Comparison of ENCODE assay signal across 13 mouse cellular contexts in genomic region chr19:9964205-9964916, GRCm38 (mm10). TPM values are rescaled to one million over a fixed set of nuclear protein-coding genes. Genes with fewer than 3 reads are reported as not detected.
DNase-seq lines count a peak whose midpoint lies in the region; ATAC-seq and TF ChIP-seq lines count a peak whose summit lies in the region.
"Had no signal": no experiment of that assay in that cellular context is flagged by ENCODE, and none has a peak within 500 bp of the region (broad histone marks: within the 10 kb centered on the region; RNA-seq: fewer than 3 reads in every experiment).

No protein-coding gene starts in this region.

- ATAC-seq in kidney, embryonic 14.5 days (ENCODE audit: low FRiP score, low TSS enrichment): no peak
- no peak for ATAC-seq in G1E (ENCODE audit: extremely low read depth, insufficient number of reproducible peaks, low FRiP score, poor library complexity, severe bottlenecking)
- ATAC-seq in liver, embryonic 11.5 days (replicated peaks; ENCODE audit: low FRiP score): no peak
- ATAC-seq in stomach, postnatal 0 days (ENCODE audit: low FRiP score, low TSS enrichment): no peak

- H3K27ac ChIP-seq in kidney, adult 2 months (ENCODE audit: insufficient read depth, low read depth, low read length): 0 out of 2 replicates have a peak overlapping the region, but pooled peaks have one; percentile 1
- no peak overlapping the region for H3K27ac ChIP-seq in kidney, embryonic 14.5 days (ENCODE audit: low read depth, low read length)
- no peak overlapping the region for H3K27ac ChIP-seq in liver, embryonic 11.5 days (ENCODE audit: low read depth, low read length)
- no peak overlapping the region for H3K27ac ChIP-seq in stomach, postnatal 0 days (replicated peaks)
- H3K27ac ChIP-seq: limb, embryonic 12.5 days had no signal

- 23% methylated on average over 7 of the region's 7 CpGs for WGBS in kidney, adult 2 months
- WGBS in kidney, embryonic 14.5 days: 14% methylated on average over 7 of the region's 7 CpGs
- 17% methylated on average over 7 of the region's 7 CpGs for WGBS in liver, embryonic 11.5 days
- 17% methylated on average over 7 of the region's 7 CpGs for WGBS in stomach, postnatal 0 days

- no peak overlapping the region for H3K9ac ChIP-seq in kidney, embryonic 14.5 days (ENCODE audit: low read depth, low read length)
- no peak overlapping the region for H3K9ac ChIP-seq in liver, embryonic 11.5 days (ENCODE audit: low read depth, low read length)
- no peak overlapping the region for H3K9ac ChIP-seq in stomach, postnatal 0 days (ENCODE audit: low read length)
- H3K9ac ChIP-seq: limb, embryonic 12.5 days had no signal

- peak; percentile 89 for DNase-seq in heart, adult 11 months
- DNase-seq in heart, postnatal 4 days: no peak
- peak; percentile 53 for DNase-seq in kidney, adult 2 months
- no peak for DNase-seq in G1E (ENCODE audit: low spot score)
- DNase-seq in liver, embryonic 11.5 days (ENCODE audit: low spot score): no peak
- DNase-seq in stomach, postnatal 0 days (ENCODE audit: low spot score): no peak
- no peak for DNase-seq in thymus, postnatal 0 days (ENCODE audit: low spot score)
- DNase-seq: cerebellum, adult 18-20 months; kidney, adult 8-10 months; lung, postnatal 10 days had no signal

- H3K36me3 ChIP-seq in kidney, adult 2 months (ENCODE audit: control insufficient read depth, insufficient read depth, low read length): no peaks in the 10 kb centered on the region
- no peaks in the 10 kb centered on the region for H3K36me3 ChIP-seq in kidney, embryonic 14.5 days (ENCODE audit: control insufficient read depth, insufficient read depth, low read length)
- no peaks in the 10 kb centered on the region for H3K36me3 ChIP-seq in G1E (replicated peaks)
- H3K36me3 ChIP-seq in liver, embryonic 11.5 days (ENCODE audit: control insufficient read depth, insufficient read depth, low read length): no peaks in the 10 kb centered on the region
- no peaks in the 10 kb centered on the region for H3K36me3 ChIP-seq in stomach, postnatal 0 days (ENCODE audit: control insufficient read depth, insufficient read depth, low read length)
- H3K36me3 ChIP-seq: limb, embryonic 12.5 days had no signal

- no peak for TF ChIP-seq POLR2A in kidney, adult 2 months (IDR thresholded peaks at IDR 0.05; ENCODE audit: low read depth, low read length)

- peak overlapping the region; percentile 3; the same call in 1 of the 2 replicates for H3K4me3 ChIP-seq in kidney, adult 2 months (ENCODE audit: insufficient read depth, low read depth, low read length)
- H3K4me3 ChIP-seq in kidney, embryonic 14.5 days (ENCODE audit: low read length): no peak overlapping the region
- peak overlapping the region; percentile 42; the same call in 1 of the 2 replicates for H3K4me3 ChIP-seq in G1E (ENCODE audit: low read depth, low read length)
- no peak overlapping the region for H3K4me3 ChIP-seq in liver, embryonic 11.5 days (ENCODE audit: low read depth, low read length)
- no peak overlapping the region for H3K4me3 ChIP-seq in stomach, postnatal 0 days (ENCODE audit: low read depth, low read length)
- H3K4me3 ChIP-seq: erythroblast, embryonic 14.5 days; limb, embryonic 12.5 days had no signal

- no peaks in the 10 kb centered on the region for H3K27me3 ChIP-seq in kidney, adult 2 months (replicated peaks; ENCODE audit: control insufficient read depth, insufficient read depth, low read length)
- no peaks in the 10 kb centered on the region for H3K27me3 ChIP-seq in kidney, embryonic 14.5 days (ENCODE audit: control insufficient read depth, insufficient read depth, low read length)
- no peaks in the 10 kb centered on the region for H3K27me3 ChIP-seq in G1E (ENCODE audit: insufficient read depth, low read length)
- no peaks in the 10 kb centered on the region for H3K27me3 ChIP-seq in liver, embryonic 11.5 days (replicated peaks; ENCODE audit: control insufficient read depth, insufficient read depth, low read length)
- no peaks in the 10 kb centered on the region for H3K27me3 ChIP-seq in stomach, postnatal 0 days (ENCODE audit: control insufficient read depth, insufficient read depth, low read length)
- H3K27me3 ChIP-seq: limb, embryonic 12.5 days had no signal

- no peak overlapping the region for H3K4me2 ChIP-seq in kidney, embryonic 14.5 days (replicated peaks; ENCODE audit: low read depth, low read length)
- H3K4me2 ChIP-seq in liver, embryonic 11.5 days: peak overlapping the region; percentile 19
- no peak overlapping the region for H3K4me2 ChIP-seq in stomach, postnatal 0 days (replicated peaks; ENCODE audit: low read depth)
- H3K4me2 ChIP-seq: limb, embryonic 12.5 days had no signal

- H3K9me3 ChIP-seq in kidney, embryonic 14.5 days (ENCODE audit: control insufficient read depth, low read length): no peaks in the 10 kb centered on the region
- H3K9me3 ChIP-seq in G1E (replicated peaks): no peaks in the 10 kb centered on the region
- H3K9me3 ChIP-seq in liver, embryonic 11.5 days (ENCODE audit: control insufficient read depth, low read length): no peaks in the 10 kb centered on the region
- H3K9me3 ChIP-seq in stomach, postnatal 0 days (ENCODE audit: control insufficient read depth, low read length): no peaks in the 10 kb centered on the region
- H3K9me3 ChIP-seq: limb, embryonic 12.5 days had no signal

- TF ChIP-seq CTCF in kidney, adult 2 months (conservative IDR thresholded peaks at IDR 0.05; ENCODE audit: insufficient read depth, insufficient read length, low read depth, low read length): no peak
- TF ChIP-seq CTCF in G1E (IDR thresholded peaks at IDR 0.05; ENCODE audit: low read depth, low read length): no peak
- TF ChIP-seq CTCF in stomach, postnatal 0 days (IDR thresholded peaks at IDR 0.05; ENCODE audit: low read depth): no peak

- no peaks in the 10 kb centered on the region; the same call in 1 of the 2 replicates for H3K4me1 ChIP-seq in kidney, adult 2 months (ENCODE audit: control insufficient read depth, insufficient read depth, low read length)
- no peaks in the 10 kb centered on the region for H3K4me1 ChIP-seq in kidney, embryonic 14.5 days (ENCODE audit: control insufficient read depth, insufficient read depth, low read length)
- peaks cover 80% of the 10 kb centered on the region for H3K4me1 ChIP-seq in G1E (ENCODE audit: insufficient read depth, low read depth, low read length)
- H3K4me1 ChIP-seq in liver, embryonic 11.5 days (replicated peaks; ENCODE audit: control insufficient read depth, insufficient read depth, low read length): peaks cover 12% of the 10 kb centered on the region
- no peaks in the 10 kb centered on the region for H3K4me1 ChIP-seq in stomach, postnatal 0 days (replicated peaks; ENCODE audit: control insufficient read depth, insufficient read depth)

- no peak for TF ChIP-seq EP300 in stomach, postnatal 0 days (optimal IDR thresholded peaks at IDR 0.05)

RNA-seq across cellular contexts. Expression of gene Fth1, which starts 16.0 kb away (rescaled TPM):
- total RNA-seq in heart, postnatal 4 days (2021): 1,000 to 10,000 TPM; 1,376 to 1,487 TPM
- 8,110 and 8,726 TPM in 2 replicates for polyA plus RNA-seq in kidney, adult 2 months (2012; rRNA removed)
- polyA plus RNA-seq in kidney, embryonic 14.5 days (2014; fragmentation: Nextera tagmentation; extraction: Ambion mirVana): 1,412 and 1,461 TPM in 2 replicates
- total RNA-seq in G1E (2014; fragmentation: Nextera tagmentation): 2,660 and 2,681 TPM in 2 replicates
- total RNA-seq in G1E (2017): 936 and 1,016 TPM in 2 replicates
- polyA plus RNA-seq in G1E (2012): 28,412 and 34,236 TPM in 2 replicates
- 3,796 and 3,887 TPM in 2 replicates for polyA plus RNA-seq in liver, embryonic 11.5 days (2014; fragmentation: Nextera tagmentation; extraction: Ambion mirVana)
- polyA plus RNA-seq in stomach, postnatal 0 days (2015; fragmentation: Nextera tagmentation; extraction: Ambion mirVana): 2,976 and 2,992 TPM in 2 replicates
- 2,555 and 2,649 TPM in 2 replicates for polyA plus RNA-seq in thymus, postnatal 0 days (2015; fragmentation: Nextera tagmentation; extraction: Ambion mirVana)

RNA-seq across cellular contexts. Expression of gene Best1, which starts 37.1 kb away (rescaled TPM):
- total RNA-seq in heart, postnatal 4 days (2021): not detected
- polyA plus RNA-seq in kidney, adult 2 months (2012; rRNA removed): 0.33 and 0.38 TPM in 2 replicates
- 1.1 and 1.2 TPM in 2 replicates for polyA plus RNA-seq in kidney, embryonic 14.5 days (2014; fragmentation: Nextera tagmentation; extraction: Ambion mirVana)
- total RNA-seq in G1E (2014; fragmentation: Nextera tagmentation) (not detected in 2 replicates), G1E (2017) (0.22 TPM in 1 of 2 replicates, not detected in the other)
- 0.03 TPM in 1 of 2 replicates, not detected in the other for polyA plus RNA-seq in G1E (2012)
- polyA plus RNA-seq in liver, embryonic 11.5 days (2014; fragmentation: Nextera tagmentation; extraction: Ambion mirVana): 0.31 and 0.59 TPM in 2 replicates
- polyA plus RNA-seq in stomach, postnatal 0 days (2015; fragmentation: Nextera tagmentation; extraction: Ambion mirVana): 0.36 and 0.58 TPM in 2 replicates
- 0.39 and 0.54 TPM in 2 replicates for polyA plus RNA-seq in thymus, postnatal 0 days (2015; fragmentation: Nextera tagmentation; extraction: Ambion mirVana)
- polyA plus RNA-seq: erythroblast, embryonic 14.5 days had no signal

RNA-seq across cellular contexts. Expression of gene Rab3il1, which starts 37.1 kb away (rescaled TPM):
- 10 to 100 TPM; 12.2 to 12.5 TPM for total RNA-seq in heart, postnatal 4 days (2021)
- polyA plus RNA-seq in kidney, adult 2 months (2012; rRNA removed): 66.0 and 90.9 TPM in 2 replicates
- polyA plus RNA-seq in kidney, embryonic 14.5 days (2014; fragmentation: Nextera tagmentation; extraction: Ambion mirVana): 20.3 and 26.2 TPM in 2 replicates
- 4.7 and 25.4 TPM in 2 replicates for total RNA-seq in G1E (2014; fragmentation: Nextera tagmentation)
- 2.7 and 3.1 TPM in 2 replicates for total RNA-seq in G1E (2017)
- polyA plus RNA-seq in G1E (2012): 4.0 and 4.2 TPM in 2 replicates
- 133 and 137 TPM in 2 replicates for polyA plus RNA-seq in liver, embryonic 11.5 days (2014; fragmentation: Nextera tagmentation; extraction: Ambion mirVana)
- 14.7 and 14.8 TPM in 2 replicates for polyA plus RNA-seq in stomach, postnatal 0 days (2015; fragmentation: Nextera tagmentation; extraction: Ambion mirVana)
- polyA plus RNA-seq in thymus, postnatal 0 days (2015; fragmentation: Nextera tagmentation; extraction: Ambion mirVana): 12.6 and 13.3 TPM in 2 replicates

Comparison
In these comparisons a context has a peak if more than half of its experiments do, and no peak if none do; other contexts are left out.
1. DNase-seq: peak in heart, adult 11 months (single experiment) and kidney, adult 2 months (single experiment); none in heart, postnatal 4 days (single experiment), G1E (single experiment), liver, embryonic 11.5 days (single experiment), stomach, postnatal 0 days (single experiment) and thymus, postnatal 0 days (single experiment).
2. H3K4me3 ChIP-seq: peak in kidney, adult 2 months (single experiment) and G1E (single experiment); none in kidney, embryonic 14.5 days (single experiment), liver, embryonic 11.5 days (single experiment) and stomach, postnatal 0 days (single experiment).